Mouse (Mus musculus): ENCODE measurements around the gene Fscn1.

Gene Fscn1

GRCm38 (mm10) chr5:142973971-142974370 lies 13.8 kb downstream of the Fscn1 start:
- DNase-seq (ENCODE audit: low spot score), result no peak

GRCm38 (mm10) chr5:142974598-142975121 lies 14.5 kb downstream of the Fscn1 start:
- no peak for DNase-seq (ENCODE audit: low spot score)

- DNase-seq (ENCODE audit: low spot score), result no peak
These were observed 16.4 kb downstream of the Fscn1 start for GRCm38 (mm10) chr5:142976516-142976915.

GRCm38 (mm10) chr5:142982046-142982801 lies 22.1 kb downstream of the Fscn1 start:
- no peak for DNase-seq (ENCODE audit: low spot score)

- DNase-seq (ENCODE audit: low spot score), result no peak
These were observed 23.0 kb downstream of the Fscn1 start for GRCm38 (mm10) chr5:142983174-142983573.

- no peak for DNase-seq (ENCODE audit: low spot score)
These were observed 24.1 kb downstream of the Fscn1 start for GRCm38 (mm10) chr5:142984271-142984670.

GRCm38 (mm10) chr5:142988520-142988919 lies 28.4 kb downstream of the Fscn1 start:
- peak; percentile 55 for DNase-seq (ENCODE audit: low spot score)

GRCm38 (mm10) chr5:142989167-142989566 lies 29.0 kb downstream of the Fscn1 start:
- DNase-seq (ENCODE audit: low spot score), result peak; percentile 67

GRCm38 (mm10) chr5:142994746-142995145 lies 34.6 kb downstream of the Fscn1 start:
- DNase-seq (ENCODE audit: low spot score), result no peak

GRCm38 (mm10) chr5:142997526-142997925 lies 37.4 kb downstream of the Fscn1 start:
- no peak for DNase-seq (ENCODE audit: low spot score)

- no peak for DNase-seq (ENCODE audit: low spot score)
These were observed 38.0 kb downstream of the Fscn1 start for GRCm38 (mm10) chr5:142998171-142998570.

- DNase-seq (ENCODE audit: low spot score), result no peak
These were observed 39.9 kb downstream of the Fscn1 start for GRCm38 (mm10) chr5:143000091-143000490.

GRCm38 (mm10) chr5:143000654-143001500 lies 40.7 kb downstream of the Fscn1 start:
- DNase-seq (ENCODE audit: low spot score), result no peak

GRCm38 (mm10) chr5:143009383-143009782 lies 49.2 kb downstream of the Fscn1 start:
- DNase-seq (ENCODE audit: low spot score), result no peak

GRCm38 (mm10) chr5:143017401-143017800 lies 57.3 kb downstream of the Fscn1 start:
- no peak for DNase-seq (ENCODE audit: low spot score)
